Mouse (Mus musculus) forebrain, embryonic 14.5 days (tissue): Measurements from ENCODE around the gene Iglon5. TPM values are rescaled to one million over a fixed set of nuclear protein-coding genes. Genes with fewer than 3 reads are reported as not detected.
A peak's percentile ranks its signal among the peaks of the same experiment; 100 is the strongest.

Source experiments
- ATAC-seq: fragments of 200-750 bp; cut with Nextera tagmentation; 2 replicates; pipeline ENCODE4 v1.8.0; 2017; ENCODE audit warnings: mild to moderate bottlenecking, moderate library complexity
- DNase-seq: peaks from one replicate; pipeline ENCODE4 v3.0.0-alpha.2; 2015; ENCODE audit warnings: low spot score
- H3K27ac ChIP-seq: fragments of 300-500 bp; sonication (generic); 2 replicates; pipeline ENCODE4 v1.5.1; 2014; ENCODE audit warnings: low read depth, mild to moderate bottlenecking, control low read depth, low read length, moderate library complexity
- H3K27me3 ChIP-seq: fragments of 300-500 bp; sonication (generic); replicated peaks from 2 replicates; pipeline ENCODE4 v1.6.1; 2014; ENCODE audit warnings: low read length, control low read depth, mixed read lengths; ENCODE audit not compliant: control insufficient read depth, insufficient read depth
- H3K36me3 ChIP-seq: fragments of 300-500 bp; sonication (generic); 2 replicates; pipeline ENCODE4 v1.6.1; 2014; ENCODE audit warnings: low read length, control low read depth; ENCODE audit not compliant: control insufficient read depth, insufficient read depth
- H3K4me1 ChIP-seq: fragments of 300-500 bp; sonication (generic); 2 replicates; pipeline ENCODE4 v1.6.1; 2014; ENCODE audit warnings: antibody characterized with exemption, low read length, control low read depth; ENCODE audit not compliant: control insufficient read depth, insufficient read depth
- H3K4me2 ChIP-seq: fragments of 300-500 bp; sonication (generic); 2 replicates; pipeline ENCODE4 v1.6.1; 2014; ENCODE audit warnings: mild to moderate bottlenecking, control low read depth, low read length
- H3K4me3 ChIP-seq: fragments of 300-500 bp; sonication (generic); 2 replicates; pipeline ENCODE4 v1.5.1; 2014; ENCODE audit warnings: low read depth, low read length, control low read depth
- H3K9ac ChIP-seq: fragments of 300-500 bp; sonication (generic); 2 replicates; pipeline ENCODE4 v1.6.1; 2014; ENCODE audit warnings: mild to moderate bottlenecking, low read length, control low read depth, moderate library complexity
- H3K9me3 ChIP-seq: fragments of 300-500 bp; sonication (generic); replicated peaks from 2 replicates; pipeline ENCODE4 v1.6.1; 2016; ENCODE audit warnings: low read length, control low read depth, mixed read lengths; ENCODE audit not compliant: control insufficient read depth
- WGBS: fragments of 180-500 bp; shearing (Covaris S2); extraction: QIAGEN DNeasy Blood & Tissue Kit; methylation state at CpG from one replicate; pipeline ENCODE4 v1.1.7; 2014; 5-methylcytosine and 5-hydroxymethylcytosine counted together
- polyA plus RNA-seq: library from polyadenylated mRNA; unstranded; fragments of >200 nt; fragmentation: Nextera tagmentation; extraction: Ambion mirVana; gene quantifications from 2 replicates; pipeline ENCODE4 v1.2.1, GENCODE M21; 2014

Gene Iglon5
- polyA plus RNA-seq, 1 experiment from 2014 or later = 5.1 TPM

DNA sequence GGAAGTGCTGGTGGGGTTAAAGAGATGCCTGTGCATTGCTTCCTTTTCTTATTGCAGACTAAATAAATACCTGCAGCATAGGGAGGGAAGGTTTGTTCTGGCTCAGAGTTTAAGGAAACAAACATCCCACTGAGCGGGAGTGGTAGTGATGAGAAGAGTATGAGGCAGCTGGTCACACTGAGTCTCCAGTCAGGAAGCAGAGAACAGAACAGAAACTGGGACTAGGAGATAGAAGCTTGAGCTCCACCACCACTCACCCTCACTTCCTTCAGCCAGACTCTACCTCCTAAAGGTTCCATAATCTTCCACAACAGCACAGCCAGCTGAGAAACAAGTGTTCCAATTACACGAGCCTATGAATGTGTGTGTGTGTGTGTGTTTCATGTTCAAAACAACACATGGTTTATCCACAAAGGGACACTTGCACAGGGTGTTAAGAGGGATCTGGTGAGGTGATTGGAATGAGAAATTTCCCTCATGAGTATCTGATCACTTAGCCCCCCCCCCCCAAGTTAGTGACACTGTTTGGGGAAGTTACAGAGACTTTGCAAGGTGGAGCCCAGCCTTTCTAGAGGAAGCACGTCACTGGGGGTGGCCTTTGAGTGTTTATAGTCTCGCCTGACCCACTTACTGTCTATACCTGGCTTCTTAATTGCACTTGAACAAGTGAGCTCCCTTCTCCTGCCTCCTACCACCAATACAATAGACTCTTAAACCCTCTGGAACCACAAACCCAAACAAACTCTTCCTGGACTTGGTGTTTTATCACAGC, 22.0 kb upstream of the Iglon5 start:
- no peaks in the 10 kb centered on the region for H3K36me3 ChIP-seq
- no peaks in the 10 kb centered on the region for H3K27me3 ChIP-seq
- no peak overlapping the region for H3K9ac ChIP-seq
- WGBS = 61% methylated on average over 4 of the region's 4 CpGs
- H3K4me2 ChIP-seq = no peak overlapping the region
- no peak for ATAC-seq
- no peaks in the 10 kb centered on the region for H3K9me3 ChIP-seq
- H3K4me1 ChIP-seq = no peaks in the 10 kb centered on the region
- no peak for DNase-seq
- H3K27ac ChIP-seq = no peak overlapping the region
- H3K4me3 ChIP-seq = no peak overlapping the region

- DNase-seq = peak; percentile 83
- 9% methylated on average over 21 of the region's 21 CpGs for WGBS
- H3K9ac ChIP-seq = no peak overlapping the region
- ATAC-seq = peak; percentile 78
- no peaks in the 10 kb centered on the region for H3K27me3 ChIP-seq
- H3K9me3 ChIP-seq = no peaks in the 10 kb centered on the region; the same call in 1 of the 2 replicates
- H3K36me3 ChIP-seq = no peaks in the 10 kb centered on the region
- no peak overlapping the region for H3K4me3 ChIP-seq
- H3K27ac ChIP-seq = no peak overlapping the region
- no peaks in the 10 kb centered on the region for H3K4me1 ChIP-seq
- H3K4me2 ChIP-seq = no peak overlapping the region
Observed at GRCm38 (mm10) chr7:43495343-43496021, 5.6 kb upstream of the Iglon5 start.

GRCm38 (mm10) chr7:43490861-43491260, 986 bp upstream of the Iglon5 start:
- Histone ChIP-seq H3K4me3 (no peak overlapping the region), H3K27me3 (no peaks in the 10 kb centered on the region), H3K4me2 (peak overlapping the region; percentile 74), H3K36me3 (no peaks in the 10 kb centered on the region), H3K9ac (no peak overlapping the region), H3K9me3 (no peaks in the 10 kb centered on the region), H3K4me1 (peaks cover 9% of the 10 kb centered on the region; the same call in 1 of the 2 replicates), H3K27ac (no peak overlapping the region)
- peak; percentile 4; the same call in 1 of the 2 replicates for ATAC-seq
- DNase-seq = no peak
- WGBS = 71% methylated on average over 9 of the region's 9 CpGs

- WGBS = 0% methylated on average over 7 of the region's 13 CpGs
- Histone ChIP-seq H3K27me3 (no peaks in the 10 kb centered on the region), H3K4me1 (peaks cover 9% of the 10 kb centered on the region; the same call in 1 of the 2 replicates), H3K9me3 (no peaks in the 10 kb centered on the region), H3K36me3 (no peaks in the 10 kb centered on the region), H3K9ac (peak overlapping the region; percentile 94), H3K4me2 (peak overlapping the region; percentile 74), H3K4me3 (peak overlapping the region; percentile 64), H3K27ac (peak overlapping the region; percentile 84)
- ATAC-seq (peak; percentile 89), DNase-seq (peak; percentile 84)
Observed at GRCm38 (mm10) chr7:43490182-43490584, 308 bp upstream of the Iglon5 start.

GRCm38 (mm10) chr7:43488646-43489045, 1.2 kb downstream of the Iglon5 start:
- no peaks in the 10 kb centered on the region for H3K27me3 ChIP-seq
- peaks cover 9% of the 10 kb centered on the region; the same call in 1 of the 2 replicates for H3K4me1 ChIP-seq
- ATAC-seq = no peak
- H3K36me3 ChIP-seq = no peaks in the 10 kb centered on the region
- no peaks in the 10 kb centered on the region for H3K9me3 ChIP-seq
- peak overlapping the region; percentile 64 for H3K4me3 ChIP-seq
- H3K4me2 ChIP-seq = peak overlapping the region; percentile 74
- no peak for DNase-seq
- H3K27ac ChIP-seq = peak overlapping the region; percentile 84; the same call in 1 of the 2 replicates
- peak overlapping the region; percentile 94 for H3K9ac ChIP-seq
- WGBS = 28% methylated on average over 5 of the region's 5 CpGs

- Histone ChIP-seq H3K4me1 (peaks cover 13% of the 10 kb centered on the region), H3K9ac (no peak overlapping the region), H3K9me3 (no peaks in the 10 kb centered on the region), H3K36me3 (peaks cover 8% of the 10 kb centered on the region; the same call in 1 of the 2 replicates), H3K27ac (no peak overlapping the region), H3K4me3 (no peak overlapping the region), H3K4me2 (no peak overlapping the region), H3K27me3 (no peaks in the 10 kb centered on the region)
- DNase-seq (no peak), ATAC-seq (no peak)
- 34% methylated on average over 10 of the region's 10 CpGs for WGBS
Observed at GRCm38 (mm10) chr7:43483236-43483635, 6.6 kb downstream of the Iglon5 start.

GRCm38 (mm10) chr7:43482090-43482716, 7.7 kb downstream of the Iglon5 start:
- Histone ChIP-seq H3K27ac (no peak overlapping the region), H3K36me3 (peaks cover 8% of the 10 kb centered on the region; the same call in 1 of the 2 replicates)

DNA sequence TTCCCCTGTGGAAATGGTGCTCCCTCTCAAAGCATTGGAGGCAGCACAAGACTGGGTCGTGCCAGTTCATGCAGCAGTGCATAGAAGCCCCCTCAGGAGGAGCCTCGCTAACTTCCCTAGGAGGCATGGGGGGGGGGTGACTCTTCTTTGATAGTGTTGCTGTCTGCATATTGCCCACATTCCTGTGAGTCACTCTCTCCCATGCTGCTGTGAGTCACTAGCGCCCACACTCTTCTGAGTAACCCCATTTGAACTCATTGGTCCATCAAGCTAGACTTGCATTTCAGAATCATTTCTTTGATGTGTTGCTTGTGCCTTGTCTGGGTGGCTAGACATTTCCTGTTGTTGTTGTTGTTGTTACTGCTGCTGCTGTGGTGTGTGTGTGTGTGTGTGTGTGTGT, 8.7 kb downstream of the Iglon5 start:
- peaks cover 8% of the 10 kb centered on the region; the same call in 1 of the 2 replicates for H3K36me3 ChIP-seq
- H3K4me2 ChIP-seq = no peak overlapping the region
- H3K27ac ChIP-seq = no peak overlapping the region
- 0 out of 2 replicates have a peak, but pooled peaks cover 10% of the 10 kb centered on the region for H3K27me3 ChIP-seq
- no peak overlapping the region for H3K9ac ChIP-seq
- 80% methylated on average over 3 of the region's 3 CpGs for WGBS
- ATAC-seq (no peak), DNase-seq (no peak)
- peaks cover 11% of the 10 kb centered on the region for H3K4me1 ChIP-seq
- no peaks in the 10 kb centered on the region for H3K9me3 ChIP-seq
- no peak overlapping the region for H3K4me3 ChIP-seq

More at GRCm38 (mm10) chr7:43482090-43482716, 7.7 kb downstream of the Iglon5 start:
- H3K9me3 ChIP-seq = no peaks in the 10 kb centered on the region
- peaks cover 11% of the 10 kb centered on the region for H3K4me1 ChIP-seq
- no peak overlapping the region for H3K4me3 ChIP-seq
- DNase-seq = peak; percentile 64
- WGBS = 24% methylated on average over 8 of the region's 8 CpGs
- no peak overlapping the region for H3K9ac ChIP-seq
- H3K4me2 ChIP-seq = no peak overlapping the region
- ATAC-seq = peak; percentile 76
- H3K27me3 ChIP-seq = 0 out of 2 replicates have a peak, but pooled peaks cover 10% of the 10 kb centered on the region
